Mouse (Mus musculus) ES-E14 (cell line): ENCODE measurements at regions not wholly inside any gene's neighbourhood (a gene's known extent, or its start where the extent isn't known, plus 50 kb on each side); places are given as distances from the start of the nearest gene placed in this dataset.

Experiments
- DNase-seq: peaks from one replicate; pipeline ENCODE4 v3.0.0-alpha.2; 2013; ENCODE audit warnings: low read depth, low spot score
- H3K27ac ChIP-seq: 2 replicates; pipeline ENCODE4 v1.5.1; 2012; ENCODE audit warnings: low read depth, mild to moderate bottlenecking, low read length, moderate library complexity, mixed read lengths; ENCODE audit not compliant: poor library complexity, insufficient read depth, severe bottlenecking
- H3K36me3 ChIP-seq: 2 replicates; pipeline ENCODE4 v1.6.1; 2012; ENCODE audit warnings: mild to moderate bottlenecking, low read length, moderate library complexity, mixed read lengths; ENCODE audit not compliant: control insufficient read depth, poor library complexity, insufficient read depth, severe bottlenecking
- H3K4me1 ChIP-seq, 2 experiments: fragments of 150-350 bp in 1 of 2; sonication (generic) in 1 of 2; 2 replicates each; pipeline ENCODE4 v1.6.1; 2012; ENCODE audit warnings: low read length in 2 of 2, mild to moderate bottlenecking in 1 of 2, mixed read lengths in 1 of 2; ENCODE audit not compliant: control insufficient read depth in 2 of 2, insufficient read depth in 2 of 2, poor library complexity in 1 of 2
- H3K4me3 ChIP-seq, 2 experiments: fragments of 150-350 bp in 1 of 2; sonication (generic) in 1 of 2; 2 replicates each; pipeline ENCODE4 v1.5.1; 2012; ENCODE audit warnings: low read length in 2 of 2, low read depth in 1 of 2, mild to moderate bottlenecking in 1 of 2, mixed read lengths in 1 of 2; ENCODE audit not compliant: insufficient read depth in 1 of 2, poor library complexity in 1 of 2, severe bottlenecking in 1 of 2
- H3K9ac ChIP-seq: 2 replicates; pipeline ENCODE4 v1.6.1; 2012; ENCODE audit warnings: low read depth, mild to moderate bottlenecking, low read length, mixed read lengths; ENCODE audit not compliant: poor library complexity, insufficient read depth, severe bottlenecking
- H3K9me3 ChIP-seq: fragments of 150-350 bp; sonication (generic); 2 replicates; pipeline ENCODE4 v1.6.1; 2012; ENCODE audit warnings: low read depth, mild to moderate bottlenecking, low read length; ENCODE audit not compliant: control insufficient read depth, insufficient read depth
- CHD2 ChIP-seq: IDR thresholded peaks from 2 replicates; pipeline ENCODE4 v1.6.1; 2014; ENCODE audit warnings: mild to moderate bottlenecking, low read depth, low read length, inconsistent platforms
- HCFC1 ChIP-seq: IDR thresholded peaks from 2 replicates; pipeline ENCODE4 v1.6.1; 2012; ENCODE audit warnings: low read length, inconsistent platforms, borderline replicate concordance; ENCODE audit not compliant: insufficient read depth
- MAFK ChIP-seq: IDR thresholded peaks from 2 replicates; pipeline ENCODE4 v1.6.1; 2014; ENCODE audit warnings: mild to moderate bottlenecking, low read depth, low read length, inconsistent platforms; ENCODE audit not compliant: insufficient read depth
- ZC3H11A ChIP-seq: IDR thresholded peaks from 2 replicates; pipeline ENCODE4 v1.6.1; 2012; ENCODE audit warnings: low read depth, mild to moderate bottlenecking, inconsistent platforms, low read length, borderline replicate concordance
- ZNF384 ChIP-seq: IDR thresholded peaks from 2 replicates; pipeline ENCODE4 v1.6.1; 2012; ENCODE audit warnings: low read depth, low read length, inconsistent platforms
- in situ Hi-C, 2 experiments: fragments of 600-800 bp; cut with MboI; formaldehyde crosslinking; loops; one replicate each; pipeline ENCODE4 v1.15.1; 2025; ENCODE audit warnings: low sequenced_read_pairs in 2 of 2, inconsistent platforms in 1 of 2; ENCODE audit not compliant: unreplicated experiment in 2 of 2

- peaks cover 0 to 6% of the 10 kb centered on the region in 2 experiments; a peak in 2 of 4 replicates for H3K4me1 ChIP-seq
- DNase-seq = no peak
- no peaks in the 10 kb centered on the region for H3K36me3 ChIP-seq
- in situ Hi-C loops = no loop called here
- H3K4me3 ChIP-seq = no peak overlapping the region
- no peak overlapping the region; the same call in 1 of the 2 replicates for H3K27ac ChIP-seq
- H3K9ac ChIP-seq = no peak overlapping the region
- no peaks in the 10 kb centered on the region for H3K9me3 ChIP-seq
- TF ChIP-seq MAFK (no peak), ZNF384 (no peak), HCFC1 (no peak), CHD2 (no peak), ZC3H11A (no peak)
These were observed 132.4 kb downstream of the Matn1 start for GRCm38 (mm10) chr4:131076628-131077027.

GRCm38 (mm10) chr4:131080113-131080512 is 135.9 kb downstream of the Matn1 start:
- in situ Hi-C loops = no loop called here
- Histone ChIP-seq H3K9ac (no peak overlapping the region), H3K36me3 (no peaks in the 10 kb centered on the region), H3K4me3 (no peak overlapping the region), H3K4me1 (peaks cover 0 to 6% of the 10 kb centered on the region in 2 experiments; a peak in 2 of 4 replicates), H3K27ac (peak overlapping the region; percentile 7; the same call in 1 of the 2 replicates), H3K9me3 (no peaks in the 10 kb centered on the region)
- no peak for DNase-seq
- TF ChIP-seq ZC3H11A = no peak
- no peak for TF ChIP-seq ZNF384
- no peak for TF ChIP-seq HCFC1
- no peak for TF ChIP-seq CHD2
- no peak for TF ChIP-seq MAFK

- H3K4me1 ChIP-seq = no peaks in the 10 kb centered on the region
- H3K4me3 ChIP-seq = no peak overlapping the region
- H3K9me3 ChIP-seq = no peaks in the 10 kb centered on the region
- H3K36me3 ChIP-seq = no peaks in the 10 kb centered on the region
- H3K9ac ChIP-seq = no peak overlapping the region
- DNase-seq = no peak
- H3K27ac ChIP-seq = no peak overlapping the region
- TF ChIP-seq CHD2 = no peak
- TF ChIP-seq HCFC1 = no peak
- TF ChIP-seq MAFK = no peak
- no peak for TF ChIP-seq ZNF384
- TF ChIP-seq ZC3H11A = no peak
- in situ Hi-C loops = no loop called here
These were observed 139.2 kb downstream of the Matn1 start for GRCm38 (mm10) chr4:131083405-131083804.

GRCm38 (mm10) chr4:131097421-131097820 is 153.2 kb downstream of the Matn1 start:
- TF ChIP-seq HCFC1 (no peak), ZNF384 (no peak), ZC3H11A (no peak), CHD2 (no peak), MAFK (no peak)
- H3K27ac ChIP-seq = no peak overlapping the region

DNA sequence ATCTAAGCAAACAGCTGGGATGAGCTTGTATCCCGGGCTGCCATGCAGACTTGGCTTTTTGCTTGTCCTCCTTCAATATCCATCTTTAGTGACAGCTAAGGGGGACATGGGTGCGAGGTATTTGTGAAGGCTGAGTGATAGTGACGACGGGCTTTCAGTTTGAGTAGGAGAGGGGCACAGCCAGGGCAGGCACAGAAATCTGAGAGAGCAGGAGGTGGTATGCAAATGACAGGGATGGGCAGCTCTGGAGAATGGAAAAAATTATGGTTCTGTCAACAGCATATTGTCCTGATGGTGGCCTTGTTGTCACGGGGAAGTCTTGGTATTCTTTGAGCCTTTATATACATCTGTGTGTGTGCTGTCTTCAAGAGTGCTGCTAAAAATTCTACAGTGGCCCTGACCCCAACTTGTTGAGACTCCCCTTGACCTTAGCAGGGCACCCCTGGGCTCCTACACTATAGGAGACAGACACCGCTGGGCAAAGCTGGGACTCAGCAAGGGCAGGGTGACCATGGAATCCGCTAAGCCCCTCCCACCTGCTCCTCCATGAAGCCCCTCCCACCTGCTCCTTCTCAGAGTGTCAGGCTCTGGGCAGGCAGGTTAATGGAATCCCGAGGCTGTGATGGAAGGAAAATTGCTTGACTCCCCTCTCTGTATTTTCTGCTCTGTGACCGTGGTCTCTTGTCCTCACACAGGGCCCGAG is 156.1 kb downstream of the Matn1 start:
- H3K4me3 ChIP-seq = peak overlapping the region; percentile 18 to 44
- no peaks in the 10 kb centered on the region for H3K36me3 ChIP-seq
- DNase-seq = peak; percentile 70
- H3K9me3 ChIP-seq = no peaks in the 10 kb centered on the region
- in situ Hi-C loops = no loop called here
- peaks cover 0 to 3% of the 10 kb centered on the region in 2 experiments; a peak in 1 of 4 replicates for H3K4me1 ChIP-seq
- TF ChIP-seq HCFC1 = 0 out of 2 replicates have a peak, but pooled peaks have one; percentile 36
- no peak for TF ChIP-seq ZNF384
- TF ChIP-seq ZC3H11A = no peak
- no peak for TF ChIP-seq CHD2
- H3K27ac ChIP-seq = no peak overlapping the region
- no peak overlapping the region; the same call in 1 of the 2 replicates for H3K9ac ChIP-seq

More at GRCm38 (mm10) chr4:131097421-131097820, 153.2 kb downstream of the Matn1 start:
- H3K9ac ChIP-seq = no peak overlapping the region
- H3K9me3 ChIP-seq = no peaks in the 10 kb centered on the region
- H3K4me3 ChIP-seq = peak overlapping the region in 1 of 2 experiments; percentile 3; a peak in 1 of 4 replicates
- H3K4me1 ChIP-seq = peaks cover 0 to 3% of the 10 kb centered on the region in 2 experiments; a peak in 1 of 4 replicates
- in situ Hi-C loops = no loop called here
- H3K36me3 ChIP-seq = no peaks in the 10 kb centered on the region
- DNase-seq = no peak
